Mouse (Mus musculus) spleen, adult 12 weeks (tissue): ENCODE measurements around the gene Arrdc4.
A peak's percentile ranks its signal among the peaks of the same experiment; 100 is the strongest.

ENCODE experiments used
- DNase-seq: peaks from one replicate; pipeline ENCODE4 v3.0.0; 2022; ENCODE audit warnings: low spot score

The Arrdc4 gene

DNA sequence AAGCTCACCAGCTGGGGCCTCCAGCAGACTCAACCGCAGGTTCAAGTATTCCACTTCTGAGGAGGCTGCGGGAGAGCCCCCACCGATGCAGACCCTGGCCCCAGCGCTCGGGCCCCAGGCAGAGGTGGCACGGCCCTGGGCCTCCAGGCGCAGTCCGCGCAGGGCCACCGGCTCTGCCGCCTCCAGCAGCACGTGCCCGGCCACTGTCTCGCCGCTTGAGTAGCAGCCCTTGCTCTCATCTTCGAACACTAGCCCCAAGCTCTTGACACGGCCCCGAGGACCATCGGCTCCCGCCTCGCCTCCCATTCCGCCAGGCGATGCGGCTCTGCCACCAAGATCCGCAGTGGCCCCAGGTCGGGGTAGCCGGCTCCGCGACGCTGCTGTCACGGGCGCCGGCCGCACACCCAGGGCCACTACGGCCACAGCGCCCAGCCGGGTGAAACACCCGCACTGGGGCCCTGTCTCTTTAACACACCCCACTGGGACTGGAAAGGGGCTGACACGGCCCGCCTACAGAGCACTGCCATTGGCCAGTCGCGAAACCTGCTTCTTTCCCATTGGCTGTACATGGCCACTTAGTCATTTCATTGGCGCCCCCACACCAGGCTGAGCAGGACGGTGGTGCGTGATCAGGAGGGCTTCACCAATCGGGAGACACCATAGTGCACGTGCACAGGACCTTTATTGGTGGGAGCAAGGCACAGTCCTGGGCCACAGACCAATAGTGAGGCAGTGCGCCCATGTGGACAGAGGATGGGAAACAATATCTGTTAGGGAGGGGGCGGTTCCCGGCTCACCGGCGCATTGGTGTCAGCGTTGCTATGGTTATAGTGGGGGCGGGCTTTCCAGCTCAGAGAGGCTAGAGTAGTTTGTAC lies at the start of gene Arrdc4:
TSS of gene Arrdc4 (minus strand) at position 481 of the 875 bp plus-strand sequence.
- peak; percentile 75 for DNase-seq

DNA sequence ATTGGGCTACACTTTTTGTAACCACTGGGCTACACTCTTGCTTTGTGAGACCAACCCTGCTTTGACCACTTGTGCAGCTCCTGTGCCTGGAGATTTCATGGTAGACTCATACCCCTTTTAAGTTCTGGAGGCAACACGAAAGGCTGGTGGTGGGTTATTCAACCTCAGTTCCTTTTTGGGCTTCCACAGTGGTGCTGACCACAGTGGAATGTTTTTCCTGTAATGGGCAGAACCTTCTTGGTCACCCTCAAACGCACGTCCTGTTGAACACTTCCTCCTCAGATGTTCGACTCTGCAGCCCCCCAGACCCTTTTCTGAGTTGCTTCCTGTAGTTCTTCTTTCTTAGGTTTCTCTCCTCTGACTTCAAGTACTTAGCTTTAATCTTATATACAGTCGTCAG lies 46.5 kb upstream of the Arrdc4 start:
- DNase-seq, result no peak

DNA sequence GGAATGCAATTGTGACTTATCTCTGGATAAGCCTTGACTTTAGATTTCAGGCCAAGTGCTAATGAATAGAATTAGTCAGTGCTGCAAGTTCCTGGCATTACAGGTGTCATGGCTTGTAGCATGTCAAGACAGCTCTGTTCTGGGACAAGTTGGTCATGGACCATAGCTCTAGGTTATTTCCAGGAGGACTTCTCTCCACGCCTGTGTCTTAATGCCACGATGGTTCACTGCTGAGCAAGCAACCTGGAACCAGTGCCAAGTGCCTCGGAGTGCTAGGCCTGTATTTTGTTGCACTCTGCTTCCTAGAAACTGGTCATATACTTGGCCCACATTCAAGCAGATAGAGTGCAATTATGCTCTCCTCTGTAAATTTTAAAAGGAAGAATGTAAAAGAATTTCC lies 39.7 kb upstream of the Arrdc4 start:
- DNase-seq, result no peak

DNA sequence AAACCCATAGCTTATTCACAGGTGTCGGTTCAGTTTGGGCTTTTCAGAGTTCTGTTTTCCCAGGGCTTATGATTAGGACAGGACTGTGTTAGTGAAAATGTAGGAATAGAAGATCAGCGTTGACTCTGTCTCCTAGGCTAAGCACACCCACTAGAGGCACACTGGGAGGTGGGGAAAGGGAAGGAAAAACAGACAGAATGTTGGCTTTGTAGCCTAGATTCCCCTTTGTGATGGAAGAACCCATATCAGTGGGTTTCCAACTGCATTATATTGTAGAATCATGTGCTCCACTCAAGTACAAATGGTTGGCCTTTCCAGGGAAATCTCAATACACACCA lies 22.7 kb upstream of the Arrdc4 start:
- no peak for DNase-seq

DNA sequence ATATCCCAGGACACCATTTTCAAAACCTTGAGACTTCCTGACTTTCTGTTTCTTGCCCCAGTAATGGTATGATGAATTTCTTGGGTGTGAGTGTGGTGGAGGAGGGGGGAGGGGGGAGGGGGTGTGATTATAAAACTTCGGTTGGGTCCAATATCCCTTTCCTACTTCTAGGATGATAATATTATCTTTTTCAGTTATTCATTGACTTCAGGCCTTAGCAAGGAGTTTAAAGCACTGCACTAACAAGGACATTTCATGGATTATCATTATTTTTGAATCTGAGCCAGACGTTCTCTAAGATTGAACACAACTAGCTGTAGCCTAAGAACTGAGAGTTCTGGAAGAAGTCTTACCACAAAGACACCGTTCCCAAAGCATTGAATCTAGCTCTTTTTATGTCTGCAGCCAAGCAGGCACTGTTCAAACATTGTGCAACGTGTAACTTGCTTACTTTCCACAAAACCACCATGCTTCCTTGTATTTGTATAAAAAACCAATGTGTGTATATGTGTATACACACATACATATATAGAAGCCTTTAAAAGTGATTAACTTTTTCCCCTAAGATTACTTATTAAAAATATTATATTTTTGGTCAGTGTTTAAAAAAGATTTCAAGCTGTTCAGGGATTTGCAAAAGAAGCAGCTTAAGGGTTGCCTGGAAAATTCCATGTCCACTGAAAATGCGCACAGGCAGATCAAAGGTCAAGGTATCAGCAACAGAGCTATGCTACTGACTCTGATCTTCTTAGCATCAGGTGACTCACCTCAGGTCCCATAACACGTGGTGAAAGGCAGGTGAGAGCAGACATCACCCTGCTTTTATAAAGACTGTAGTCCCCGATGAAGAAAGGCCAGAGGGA lies 22.1 kb upstream of the Arrdc4 start:
- no peak for DNase-seq

DNA sequence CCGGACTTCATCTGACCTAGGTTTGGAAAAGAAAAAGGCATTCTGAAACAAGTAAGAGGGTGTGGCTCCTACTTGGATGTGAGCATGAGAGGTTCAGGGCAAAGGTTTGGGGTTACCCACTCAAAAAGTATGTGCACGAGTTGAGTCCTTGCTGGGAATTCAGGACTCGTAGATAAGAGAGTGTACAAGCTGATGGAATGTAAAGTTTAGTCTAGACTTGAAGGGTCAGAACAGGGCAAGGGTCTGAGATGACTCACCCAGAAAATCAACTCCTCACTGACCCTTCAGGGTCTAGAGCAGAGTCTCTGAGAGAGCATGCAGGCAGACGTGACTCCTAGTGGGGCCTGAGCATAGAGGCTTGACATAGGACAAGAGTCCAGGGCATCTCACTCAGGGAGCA lies 16.9 kb upstream of the Arrdc4 start:
- no peak for DNase-seq

DNA sequence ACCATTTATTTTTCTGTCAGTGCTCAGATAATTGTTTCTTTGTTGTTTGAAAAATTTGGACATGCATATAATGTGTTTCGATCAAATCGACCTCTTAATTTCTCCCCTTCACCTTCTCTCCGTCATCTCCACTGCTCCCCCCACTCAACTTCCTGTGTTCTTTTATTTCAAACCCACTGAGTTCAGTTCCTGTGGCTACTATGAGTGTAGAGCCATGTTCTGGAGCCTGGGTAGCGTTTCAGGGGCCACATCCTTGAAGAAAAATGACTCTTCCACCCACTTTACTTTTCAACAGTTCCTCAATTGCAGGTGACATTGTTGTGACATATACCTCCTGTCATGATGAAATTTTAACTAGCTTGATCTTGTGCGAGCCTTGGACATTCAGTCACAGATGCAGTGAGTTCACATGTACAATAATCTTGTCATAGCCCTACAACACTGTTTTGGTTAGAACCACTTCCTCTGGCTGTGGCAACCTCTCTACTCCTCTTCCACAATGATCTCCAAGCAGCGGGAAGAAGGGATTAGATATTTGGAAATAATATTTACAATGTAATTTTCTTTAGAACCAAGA lies 10.2 kb upstream of the Arrdc4 start:
- DNase-seq, result no peak

DNA sequence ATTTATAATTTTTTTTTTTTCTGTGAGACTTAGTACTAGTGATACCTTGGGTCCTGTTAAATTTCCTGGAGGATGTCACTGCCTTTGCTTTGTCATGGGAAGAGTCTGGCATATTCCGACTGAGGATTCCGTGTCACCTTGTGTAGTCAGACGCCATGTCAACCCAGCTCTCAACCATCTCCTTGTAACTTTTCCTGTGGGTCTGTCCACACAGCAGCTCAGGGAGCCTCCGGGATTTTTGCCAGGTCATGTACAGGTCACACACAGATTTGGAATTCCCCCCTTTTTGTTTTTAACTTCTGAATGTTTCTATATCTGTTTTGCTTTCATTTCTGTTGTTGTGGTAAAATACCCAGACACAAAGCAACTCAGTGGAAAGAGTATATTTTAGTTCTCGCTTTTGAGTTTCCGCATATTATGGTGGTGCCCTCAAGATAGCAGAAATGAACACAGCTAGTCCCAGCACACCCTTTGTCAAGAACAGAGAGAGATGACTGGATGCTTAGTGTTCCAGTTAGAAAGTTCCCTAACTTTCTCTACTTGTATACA lies 7.7 kb upstream of the Arrdc4 start:
- DNase-seq, result no peak

DNA sequence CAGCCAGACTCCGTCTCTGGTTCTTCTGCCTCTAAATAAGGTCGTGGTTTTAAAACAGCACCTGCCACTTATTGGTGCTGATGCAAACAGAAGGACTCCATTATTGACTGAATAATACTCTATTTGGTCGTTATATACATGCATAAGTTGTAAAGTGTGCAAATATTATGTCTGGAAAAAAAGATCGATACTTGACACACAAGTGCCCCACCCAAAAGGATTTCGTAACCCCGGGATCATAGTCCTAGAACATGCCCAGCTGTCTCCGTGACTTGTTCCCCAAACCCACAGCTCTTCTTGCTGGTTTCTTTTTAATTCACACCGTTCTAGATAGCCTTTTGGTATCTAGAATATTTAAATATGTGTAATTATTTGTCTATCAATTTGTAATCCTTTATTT lies 878 bp upstream of the Arrdc4 start:
- DNase-seq, result no peak

DNA sequence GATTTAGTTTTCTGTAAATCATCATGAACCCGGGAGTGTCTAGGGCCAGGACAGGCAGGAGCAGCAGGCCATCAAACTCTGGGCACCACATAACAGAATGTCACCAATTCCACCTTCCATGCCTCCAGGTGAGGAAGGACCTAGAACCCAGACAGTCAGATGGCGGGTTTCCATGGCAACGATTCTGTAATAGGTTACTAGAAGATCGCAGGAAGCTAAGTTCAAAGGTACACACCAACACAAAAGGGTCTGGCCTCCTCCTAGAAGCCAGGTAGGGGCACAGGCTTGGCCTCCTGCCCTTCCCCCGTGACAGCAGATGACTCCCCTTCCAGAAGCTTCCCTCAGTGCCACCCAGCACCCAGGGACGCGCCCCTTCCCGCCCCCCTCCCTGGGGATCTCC lies 680 bp downstream of the Arrdc4 start:
- DNase-seq, result no peak

DNA sequence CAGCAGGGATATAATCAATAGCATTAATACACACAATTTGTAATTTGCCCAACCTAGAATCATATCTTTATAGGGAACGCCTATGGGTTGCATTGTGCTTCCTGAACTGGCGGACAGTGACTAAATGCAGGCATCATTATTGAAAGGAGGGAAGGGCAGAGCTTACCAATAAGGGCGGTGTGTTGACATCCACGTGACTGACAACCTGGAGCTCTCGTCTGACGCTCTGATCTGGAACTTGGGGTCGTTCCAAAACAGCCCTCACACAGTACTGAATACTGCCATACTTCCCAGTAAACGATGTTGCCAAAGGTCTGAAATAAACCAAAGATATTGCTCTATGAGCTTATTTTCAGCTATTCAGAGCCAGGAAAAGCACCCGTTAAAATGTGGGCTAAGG lies 4.4 kb downstream of the Arrdc4 start:
- no peak for DNase-seq

DNA sequence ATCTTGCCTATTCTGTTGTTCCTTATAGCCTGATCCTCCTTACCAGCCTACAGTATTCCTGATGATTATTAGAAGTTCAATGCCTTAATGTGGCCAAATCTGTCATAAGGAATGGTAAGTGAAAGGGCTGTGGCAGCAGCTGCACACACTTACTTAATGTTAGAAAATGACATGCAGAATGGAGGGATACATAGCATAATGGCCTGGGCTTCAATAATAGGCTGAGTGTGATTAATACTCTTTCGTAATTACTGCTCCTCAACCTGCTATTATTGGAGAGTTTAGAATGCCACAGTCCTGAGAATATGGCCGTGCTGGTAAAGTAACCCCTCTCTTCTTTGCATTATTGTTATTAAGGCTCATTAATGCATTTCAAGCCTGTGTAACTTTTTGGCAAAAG lies 4.8 kb downstream of the Arrdc4 start:
- DNase-seq, result no peak

DNA sequence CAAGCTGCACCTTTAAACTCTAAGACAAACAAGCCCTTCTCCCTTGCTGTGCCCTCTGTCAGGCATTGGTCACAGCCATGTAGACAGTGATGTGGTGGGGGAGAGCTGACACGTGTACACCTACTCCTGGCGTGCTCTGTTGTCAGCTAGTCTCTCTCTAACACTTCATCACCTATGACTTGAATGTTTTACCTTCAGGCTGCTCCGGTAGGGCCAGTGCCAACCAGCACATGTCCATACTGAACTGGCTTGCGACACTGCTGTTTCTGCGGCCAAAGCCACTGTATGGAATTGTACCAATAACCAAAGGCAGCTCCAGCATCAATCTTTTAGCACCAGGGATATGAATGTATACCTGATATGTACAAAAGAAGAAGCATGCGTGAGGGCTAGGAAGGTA lies 8.3 kb downstream of the Arrdc4 start:
- no peak for DNase-seq

DNA sequence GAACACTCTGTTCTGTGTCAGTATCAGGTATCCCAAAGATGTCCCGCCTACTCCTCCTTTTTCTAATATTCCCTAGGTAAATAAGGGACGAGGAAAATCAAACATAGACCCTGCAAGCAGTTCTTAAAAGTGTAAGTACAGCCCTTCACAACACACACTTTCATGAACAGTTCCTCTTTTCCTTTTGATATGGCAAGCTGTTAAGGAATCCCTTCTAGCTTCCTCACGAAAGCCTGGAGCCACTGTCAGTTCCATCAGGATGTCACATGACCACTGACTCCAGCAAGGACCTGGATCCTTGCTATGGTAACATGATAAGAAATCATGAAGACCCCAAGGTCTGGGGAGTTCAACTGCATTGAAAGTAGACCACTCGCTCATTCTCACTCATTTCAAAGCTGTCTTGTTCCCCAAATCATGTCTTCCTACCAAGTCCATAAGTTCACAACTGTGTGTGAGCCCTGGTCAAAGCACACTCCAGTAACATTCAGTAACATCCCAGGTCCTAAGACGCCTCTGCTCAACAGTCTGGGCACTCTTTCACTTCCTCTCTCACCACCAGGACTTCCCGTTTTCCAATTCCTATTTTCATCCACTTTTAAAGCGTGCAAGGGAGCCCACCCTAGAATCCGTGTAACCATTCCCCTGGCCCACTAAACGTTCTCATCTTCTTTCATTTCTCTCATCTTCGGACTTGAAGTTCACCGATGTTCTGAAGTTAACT lies 10.2 kb downstream of the Arrdc4 start:
- no peak for DNase-seq

DNA sequence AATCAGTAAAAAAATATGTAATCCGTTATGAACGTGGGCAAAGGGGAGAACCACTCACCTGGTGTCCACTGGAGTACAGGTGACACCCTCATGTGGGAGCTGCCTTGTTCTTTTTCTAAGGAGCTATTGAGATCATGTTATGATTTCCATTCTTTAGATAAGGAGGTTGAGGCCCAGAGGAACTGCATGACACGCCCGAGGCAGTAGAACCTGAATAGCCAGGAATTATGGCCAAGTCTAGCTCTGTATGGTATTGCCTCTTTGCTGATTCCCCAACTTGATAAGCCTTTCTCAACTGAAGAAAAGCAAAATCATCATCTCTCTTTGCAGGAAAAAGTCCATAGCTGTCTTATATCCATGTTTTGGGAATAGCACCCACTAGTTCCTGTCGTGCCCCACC lies 22.7 kb downstream of the Arrdc4 start:
- DNase-seq, result no peak

DNA sequence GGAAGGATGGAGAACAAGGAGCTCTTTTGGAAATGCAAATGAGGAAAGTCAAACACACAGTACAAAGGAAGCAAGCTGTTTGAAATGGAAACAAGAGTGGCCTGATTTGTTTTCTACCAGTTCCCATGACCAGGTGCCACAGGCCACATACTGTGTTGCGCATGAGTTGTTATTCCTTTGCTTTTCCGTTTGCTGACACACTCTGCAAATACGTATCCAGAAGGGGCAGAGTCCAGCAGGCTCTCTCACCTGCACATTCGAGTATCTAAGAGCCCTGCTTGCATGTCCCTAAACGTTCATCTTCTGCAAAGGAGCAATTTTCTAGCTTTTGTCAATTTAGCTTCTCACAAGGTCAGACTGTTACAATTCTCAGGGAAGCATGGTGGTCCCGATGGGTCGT lies 24.3 kb downstream of the Arrdc4 start:
- no peak for DNase-seq

DNA sequence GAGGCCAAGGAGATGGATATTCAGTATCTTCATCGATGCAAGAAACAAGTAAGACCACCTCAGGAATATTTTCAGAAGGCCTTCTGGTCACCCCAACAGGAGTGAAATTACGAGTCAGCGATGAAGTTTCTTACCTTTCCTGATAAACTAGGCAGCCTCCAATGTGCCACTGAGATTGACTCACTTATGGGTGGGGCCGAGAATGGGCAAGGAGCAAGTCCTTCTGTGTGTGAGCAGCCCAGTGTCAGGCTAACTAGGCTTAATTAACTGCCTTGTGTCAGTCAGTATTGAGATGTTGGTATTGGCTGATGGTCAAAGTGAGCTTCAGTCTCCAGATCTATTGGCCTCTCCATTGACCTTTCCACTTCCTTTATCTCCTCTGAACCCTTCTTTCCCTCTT lies 27.5 kb downstream of the Arrdc4 start:
- no peak for DNase-seq

DNA sequence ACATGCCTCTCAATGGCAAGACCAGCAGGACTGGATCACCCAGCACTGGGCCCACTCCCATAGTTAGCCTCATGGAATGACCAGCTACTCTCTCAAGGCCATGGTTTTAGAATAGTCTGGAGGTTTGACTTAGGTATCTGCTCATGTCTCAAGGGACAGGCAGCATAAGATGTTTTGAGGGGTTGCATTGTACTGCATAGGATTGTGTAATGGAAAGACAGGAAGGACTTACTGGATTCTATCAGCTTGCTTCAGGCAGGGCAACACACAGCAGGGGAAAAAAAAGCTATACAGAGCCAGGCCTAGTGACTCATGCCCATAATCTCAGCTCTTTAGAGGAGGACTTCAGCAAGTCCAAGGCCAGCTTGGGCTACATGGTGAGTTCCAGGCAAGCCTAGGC lies 31.1 kb downstream of the Arrdc4 start:
- DNase-seq, result no peak

DNA sequence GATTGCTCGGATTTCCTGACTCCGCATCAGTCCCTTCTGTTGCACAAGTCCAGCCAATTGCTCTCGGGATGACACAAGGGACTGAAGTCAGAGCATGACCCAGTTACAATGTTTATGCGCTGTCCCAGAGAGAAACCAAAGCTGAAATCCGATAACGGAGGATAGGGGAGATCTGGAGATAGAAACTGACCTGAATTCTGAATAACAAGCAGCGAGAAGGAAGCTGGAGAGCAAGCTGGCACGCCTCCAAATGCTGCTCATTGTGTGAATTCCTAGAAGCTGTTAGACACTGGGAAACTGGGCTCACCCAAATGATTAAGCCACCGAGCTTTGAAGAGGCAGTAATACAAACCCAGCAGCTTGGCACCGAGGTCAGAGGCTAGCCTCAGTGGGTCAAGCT lies 31.5 kb downstream of the Arrdc4 start:
- no peak for DNase-seq

DNA sequence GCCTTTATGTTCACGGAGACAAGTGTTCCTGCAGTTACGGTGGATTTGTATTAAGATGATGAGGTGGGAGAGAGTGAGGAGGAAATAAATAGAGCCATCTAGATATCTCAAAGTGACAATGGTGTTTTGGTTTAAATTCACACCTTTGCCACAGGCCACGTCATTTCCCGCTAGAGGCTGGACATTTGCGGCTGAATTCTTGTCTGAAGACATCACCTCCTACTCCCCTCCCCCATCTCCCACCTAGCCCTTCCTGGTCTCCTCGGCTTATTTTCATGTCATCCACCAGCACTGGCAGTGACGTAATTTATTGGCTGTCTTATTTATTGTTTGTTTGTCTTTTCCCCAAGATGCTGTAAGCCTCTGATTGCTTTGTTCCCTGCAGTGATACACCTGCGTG lies 32.1 kb downstream of the Arrdc4 start:
- no peak for DNase-seq

DNA sequence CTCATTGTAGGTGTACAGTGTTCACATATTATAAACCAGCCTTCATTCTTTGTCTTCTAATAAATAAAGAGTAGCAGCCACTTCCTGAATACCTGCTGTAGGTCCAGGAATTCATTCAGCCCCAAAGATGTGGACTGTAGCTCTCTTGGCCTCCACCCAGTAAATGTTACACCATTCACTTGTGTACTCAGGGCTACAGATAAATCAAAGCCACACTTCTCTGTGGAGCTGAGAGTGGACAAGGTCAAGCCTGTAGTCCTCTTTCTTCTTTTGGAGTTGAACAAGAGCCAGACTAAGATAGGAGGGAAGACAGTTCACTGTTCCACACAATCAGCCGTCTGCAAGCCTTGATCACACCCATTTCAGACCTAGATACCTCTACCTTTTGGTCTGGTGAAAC lies 36.1 kb downstream of the Arrdc4 start:
- DNase-seq, result no peak

DNA sequence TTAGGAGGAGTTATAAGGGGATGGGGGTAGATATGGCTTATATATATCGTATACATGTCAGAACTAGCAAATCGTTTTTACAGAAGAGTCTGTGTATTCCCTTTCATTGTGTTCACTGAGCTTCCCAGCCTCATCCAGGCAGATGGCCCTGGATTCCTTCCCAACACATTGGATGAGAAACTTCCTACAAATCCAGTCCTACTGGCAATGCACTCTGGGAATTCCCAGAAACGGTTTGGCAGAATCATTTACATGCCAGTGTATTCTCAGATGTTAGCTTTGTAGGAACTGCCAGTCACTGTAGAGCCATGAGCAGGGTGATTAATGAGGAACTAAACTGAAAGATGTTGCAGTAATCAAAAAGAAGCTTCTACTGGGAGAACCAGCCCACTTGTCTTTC lies 36.6 kb downstream of the Arrdc4 start:
- no peak for DNase-seq

DNA sequence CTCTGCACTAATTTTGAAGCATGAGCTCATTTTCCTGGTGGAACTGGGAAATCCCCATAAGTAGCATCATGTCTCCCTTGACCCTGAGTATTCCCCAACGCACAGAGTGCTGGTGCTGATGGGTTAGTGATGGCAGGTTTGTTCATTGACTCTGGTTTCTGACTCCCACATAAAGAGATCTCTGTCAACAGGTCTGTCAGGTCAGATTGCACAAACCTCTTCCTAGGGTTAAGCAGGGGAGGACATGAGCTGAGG lies 39.8 kb downstream of the Arrdc4 start:
- DNase-seq, result no peak
